Mouse (Mus musculus) ovary, adult 18-20 months (tissue): ENCODE data around the gene Cux1.

Experiments used
- DNase-seq: peaks from one replicate; pipeline ENCODE4 v3.0.0; 2022; ENCODE audit warnings: low spot score, mixed read lengths

Cux1 gene

GRCm38 (mm10) chr5:136300880-136301279 lies 266.4 kb downstream of the Cux1 start:
- no peak for DNase-seq

GRCm38 (mm10) chr5:136297691-136298090 lies 269.6 kb downstream of the Cux1 start:
- no peak for DNase-seq

- no peak for DNase-seq
Observed at GRCm38 (mm10) chr5:136296911-136297310, 270.4 kb downstream of the Cux1 start.

- no peak for DNase-seq
Observed at GRCm38 (mm10) chr5:136292971-136293418, 274.3 kb downstream of the Cux1 start.

GRCm38 (mm10) chr5:136292361-136292760 lies 274.9 kb downstream of the Cux1 start:
- no peak for DNase-seq

- DNase-seq: no peak
Observed at GRCm38 (mm10) chr5:136291562-136291961, 275.7 kb downstream of the Cux1 start.

- DNase-seq: no peak
Observed at GRCm38 (mm10) chr5:136289776-136290175, 277.5 kb downstream of the Cux1 start.

- DNase-seq: no peak
Observed at GRCm38 (mm10) chr5:136288351-136289081, 278.8 kb downstream of the Cux1 start.

- DNase-seq: no peak
Observed at GRCm38 (mm10) chr5:136286566-136286965, 280.7 kb downstream of the Cux1 start.

- no peak for DNase-seq
Observed at GRCm38 (mm10) chr5:136285106-136285505, 282.2 kb downstream of the Cux1 start.

- DNase-seq: no peak
Observed at GRCm38 (mm10) chr5:136281351-136281750, 285.9 kb downstream of the Cux1 start.

- DNase-seq: no peak
Observed at GRCm38 (mm10) chr5:136274739-136275138, 292.6 kb downstream of the Cux1 start.

GRCm38 (mm10) chr5:136269937-136270336 lies 297.4 kb downstream of the Cux1 start:
- no peak for DNase-seq

GRCm38 (mm10) chr5:136266077-136266476 lies 301.2 kb downstream of the Cux1 start:
- DNase-seq: no peak

GRCm38 (mm10) chr5:136263342-136263741 lies 303.9 kb downstream of the Cux1 start:
- DNase-seq: no peak

GRCm38 (mm10) chr5:136258919-136259318 lies 308.4 kb downstream of the Cux1 start:
- DNase-seq: no peak

GRCm38 (mm10) chr5:136252899-136253298 lies 314.4 kb downstream of the Cux1 start:
- DNase-seq: peak; percentile 32

- no peak for DNase-seq
Observed at GRCm38 (mm10) chr5:136251004-136251403, 316.3 kb downstream of the Cux1 start.

- no peak for DNase-seq
Observed at GRCm38 (mm10) chr5:136248441-136248840, 318.8 kb downstream of the Cux1 start.

- DNase-seq: no peak
Observed at GRCm38 (mm10) chr5:136246452-136246838, 320.8 kb downstream of the Cux1 start, which contains the start of gene Sh2b2. Gene Sh2b2 (minus strand): TSS chr5:136246556.

- DNase-seq: no peak
Observed at GRCm38 (mm10) chr5:136245541-136246451, 321.5 kb downstream of the Cux1 start.

- DNase-seq: peak; percentile 71
Observed at GRCm38 (mm10) chr5:136244762-136245540, 322.3 kb downstream of the Cux1 start.
